Mouse (Mus musculus) left cerebral cortex, adult 18-20 months (tissue): ENCODE data around the gene Mrap. TPM values are rescaled to one million over a fixed set of nuclear protein-coding genes. Genes with fewer than 3 reads are reported as not detected.

Source experiments
- total RNA-seq, 2 experiments: library from RNA; stranded (reverse); gene quantifications; 2 replicates each; pipeline ENCODE4 v1.2.3; 2021

Mrap gene
- total RNA-seq, 2 experiments from 2014 or later, result 0.45 to 0.74 TPM

Other genes with a start within 250 kb of the Mrap start
- gene Mis18a, start 10.8 kb upstream of the Mrap start, total RNA-seq, result 1 to 10 TPM; 5.7 to 6.8 TPM
- 10 to 100 TPM; 14.3 to 16.4 TPM for gene Urb1, start 72.2 kb downstream of the Mrap start, total RNA-seq
- 1 to 10 TPM; 3.0 to 3.3 TPM for gene Eva1c, start 88.5 kb downstream of the Mrap start, total RNA-seq
- 10 to 100 TPM; 39.8 to 48.0 TPM for gene Cfap298, start 196.9 kb downstream of the Mrap start, total RNA-seq